9 mouse cellular contexts compared by ENCODE assay signal in the genomic region with DNA sequence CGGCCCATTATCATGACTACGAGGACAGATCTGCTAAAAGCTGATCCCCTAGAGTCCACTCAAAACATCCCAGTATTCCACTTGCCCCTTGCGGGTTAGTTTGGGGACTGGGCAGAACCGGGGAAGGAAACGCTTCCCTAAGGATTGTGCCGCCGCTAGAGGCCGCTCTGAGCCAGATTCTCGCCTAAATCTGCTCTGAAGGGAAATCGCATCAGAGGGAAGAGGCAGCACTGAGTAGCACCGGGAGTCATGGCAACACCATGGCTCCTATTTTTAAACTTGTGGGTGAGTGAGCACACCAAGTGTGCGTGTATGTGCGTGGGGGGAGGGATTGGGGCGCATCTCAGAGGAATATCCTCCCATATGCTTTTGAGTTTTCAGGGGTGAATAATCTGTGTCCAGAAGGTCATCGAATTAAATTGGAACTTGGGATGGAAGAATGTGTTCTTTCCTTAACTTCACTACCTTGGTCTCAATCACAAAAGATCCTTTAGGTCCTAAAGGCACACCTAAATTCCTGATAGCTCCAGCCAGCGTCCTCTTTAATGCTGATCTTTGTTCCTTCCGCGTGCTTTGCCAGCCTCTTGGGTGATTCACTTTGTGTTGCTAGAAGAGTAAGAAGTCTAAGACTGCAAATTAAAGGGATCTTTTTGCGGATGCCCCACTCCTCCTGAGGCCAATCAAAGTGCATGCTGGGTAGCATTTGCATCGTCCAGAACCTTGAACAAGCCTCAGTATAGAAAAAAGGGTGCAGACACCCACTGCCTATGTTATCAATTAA.
DNase-seq lines count a peak whose midpoint lies in the region; ATAC-seq and TF ChIP-seq lines count a peak whose summit lies in the region.
"Had no signal": no experiment of that assay in that cellular context is flagged by ENCODE, and none has a peak within 500 bp of the region (broad histone marks: within the 10 kb centered on the region; RNA-seq: fewer than 3 reads in every experiment).

No protein-coding gene starts in this region.

- no peak overlapping the region for H3K9ac ChIP-seq in intestine, embryonic 16.5 days (ENCODE audit: low read depth, low read length)
- H3K9ac ChIP-seq in midbrain, embryonic 11.5 days (ENCODE audit: low read length): no peak overlapping the region

- H3K27me3 ChIP-seq in intestine, embryonic 16.5 days (replicated peaks; ENCODE audit: control insufficient read depth, insufficient read depth, low read length): no peaks in the 10 kb centered on the region
- no peaks in the 10 kb centered on the region for H3K27me3 ChIP-seq in midbrain, embryonic 11.5 days (ENCODE audit: control insufficient read depth, insufficient read depth, low read length)
- no peaks in the 10 kb centered on the region for H3K27me3 ChIP-seq in small intestine, adult 2 months (ENCODE audit: control insufficient read depth, insufficient read depth, low read length)
- H3K27me3 ChIP-seq: megakaryocyte, embryonic 14.5 days had no signal

- WGBS in intestine, embryonic 16.5 days: 26% methylated on average over 20 of the region's 20 CpGs
- 26% methylated on average over 20 of the region's 20 CpGs for WGBS in midbrain, embryonic 11.5 days
- 24% methylated on average over 20 of the region's 20 CpGs for WGBS in small intestine, adult 2 months

- no peak for TF ChIP-seq POLR2A in small intestine, adult 2 months (IDR thresholded peaks at IDR 0.05; ENCODE audit: low read depth, low read length)

- TF ChIP-seq CTCF in small intestine, adult 2 months (IDR thresholded peaks at IDR 0.05; ENCODE audit: extremely low read depth, insufficient read length, insufficient replicate concordance, low read depth, low read length): peak; percentile 60; the same call in 1 of the 2 replicates

- no peak overlapping the region for H3K27ac ChIP-seq in intestine, embryonic 16.5 days (ENCODE audit: low read length)
- no peak overlapping the region for H3K27ac ChIP-seq in midbrain, embryonic 11.5 days (ENCODE audit: low read depth, low read length)
- H3K27ac ChIP-seq in small intestine, adult 2 months (ENCODE audit: insufficient read depth, low read depth, low read length): no peak overlapping the region

- H3K4me2 ChIP-seq in intestine, embryonic 16.5 days (ENCODE audit: low read depth, low read length): no peak overlapping the region
- H3K4me2 ChIP-seq in midbrain, embryonic 11.5 days: no peak overlapping the region

- no peaks in the 10 kb centered on the region for H3K4me1 ChIP-seq in intestine, embryonic 16.5 days (ENCODE audit: control insufficient read depth, insufficient read depth, low read length)
- H3K4me1 ChIP-seq in midbrain, embryonic 11.5 days (ENCODE audit: control insufficient read depth, insufficient read depth, low read length): no peaks in the 10 kb centered on the region
- H3K4me1 ChIP-seq in small intestine, adult 2 months (ENCODE audit: control insufficient read depth, insufficient read depth, insufficient read length, low read length): no peaks in the 10 kb centered on the region
- H3K4me1 ChIP-seq: megakaryocyte, embryonic 14.5 days had no signal

- peak; percentile 87 for DNase-seq in adrenal gland, postnatal 25 days
- DNase-seq in embryo, embryonic 11 days: peak; percentile 90
- peak; percentile 66 to 76 for DNase-seq in gastrocnemius, postnatal 4 days (ENCODE audit: low spot score in 2 of 2)
- DNase-seq in left cerebral cortex, adult 9 months (ENCODE audit: low spot score in 2 of 2): peak; percentile 83 to 93
- DNase-seq in midbrain, embryonic 11.5 days (ENCODE audit: low spot score, missing footprints): peak; percentile 98
- DNase-seq in T-cell, adult 2 months (ENCODE audit: low spot score): no peak

- no peak overlapping the region for H3K4me3 ChIP-seq in intestine, embryonic 16.5 days (ENCODE audit: low read length)
- H3K4me3 ChIP-seq in midbrain, embryonic 11.5 days (ENCODE audit: low read depth, low read length): no peak overlapping the region
- H3K4me3 ChIP-seq in small intestine, adult 2 months (ENCODE audit: low read depth, low read length): no peak overlapping the region
- H3K4me3 ChIP-seq: megakaryocyte, embryonic 14.5 days had no signal

- H3K36me3 ChIP-seq in intestine, embryonic 16.5 days (ENCODE audit: control insufficient read depth, insufficient read depth, low read length): no peaks in the 10 kb centered on the region
- no peaks in the 10 kb centered on the region for H3K36me3 ChIP-seq in midbrain, embryonic 11.5 days (ENCODE audit: control insufficient read depth, insufficient read depth, low read length)
- no peaks in the 10 kb centered on the region for H3K36me3 ChIP-seq in small intestine, adult 2 months (ENCODE audit: control insufficient read depth, insufficient read depth, low read length)

- H3K9me3 ChIP-seq in intestine, embryonic 16.5 days (ENCODE audit: control insufficient read depth, low read length): no peaks in the 10 kb centered on the region
- H3K9me3 ChIP-seq in midbrain, embryonic 11.5 days (ENCODE audit: control insufficient read depth, low read length): no peaks in the 10 kb centered on the region
- H3K9me3 ChIP-seq: megakaryocyte, embryonic 14.5 days had no signal

- peak; percentile 65 for ATAC-seq in intestine, embryonic 16.5 days
- peak; percentile 92 for ATAC-seq in midbrain, embryonic 11.5 days (ENCODE audit: low FRiP score)
